Mouse (Mus musculus) midbrain, postnatal 0 days (tissue): Measurements from ENCODE around the gene Chn2. TPM values are rescaled to one million over a fixed set of nuclear protein-coding genes. Genes with fewer than 3 reads are reported as not detected.

ENCODE experiments used
- ATAC-seq: fragments of 200-750 bp; cut with Nextera tagmentation; 2 replicates; pipeline ENCODE4 v1.8.0; 2017; ENCODE audit warnings: moderate number of reproducible peaks, mild to moderate bottlenecking, moderate TSS enrichment, moderate library complexity; ENCODE audit not compliant: low FRiP score
- DNase-seq: peaks from one replicate; pipeline ENCODE4 v3.0.0-alpha.2; 2015; ENCODE audit warnings: low spot score
- H3K27ac ChIP-seq: fragments of 300-500 bp; sonication (generic); 2 replicates; pipeline ENCODE4 v1.5.1; 2014; ENCODE audit warnings: low read depth, mild to moderate bottlenecking, low read length, mixed read lengths
- H3K27me3 ChIP-seq: fragments of 300-500 bp; sonication (generic); 2 replicates; pipeline ENCODE4 v1.6.1; 2014; ENCODE audit warnings: low read length, control low read depth, mixed read lengths; ENCODE audit not compliant: insufficient read depth
- H3K36me3 ChIP-seq: fragments of 300-500 bp; sonication (generic); 2 replicates; pipeline ENCODE4 v1.6.1; 2014; ENCODE audit warnings: low read length, control low read depth, mixed read lengths; ENCODE audit not compliant: insufficient read depth
- H3K4me1 ChIP-seq: fragments of 300-500 bp; sonication (generic); 2 replicates; pipeline ENCODE4 v1.6.1; 2014; ENCODE audit warnings: mild to moderate bottlenecking, control low read depth, antibody characterized with exemption, low read length, mixed read lengths; ENCODE audit not compliant: insufficient read depth
- H3K4me2 ChIP-seq: fragments of 300-500 bp; sonication (generic); 2 replicates; pipeline ENCODE4 v1.6.1; 2014; ENCODE audit warnings: low read depth, mild to moderate bottlenecking, low read length, mixed read lengths; ENCODE audit not compliant: poor library complexity, severe bottlenecking
- H3K4me3 ChIP-seq: fragments of 300-500 bp; sonication (generic); 2 replicates; pipeline ENCODE4 v1.5.1; 2014; ENCODE audit warnings: low read depth, mild to moderate bottlenecking, low read length, moderate library complexity
- H3K9ac ChIP-seq: fragments of 300-500 bp; sonication (generic); replicated peaks from 2 replicates; pipeline ENCODE4 v1.6.1; 2014; ENCODE audit warnings: mild to moderate bottlenecking, low read length, moderate library complexity, mixed read lengths; ENCODE audit not compliant: poor library complexity, severe bottlenecking
- H3K9me3 ChIP-seq: fragments of 300-500 bp; sonication (generic); 2 replicates; pipeline ENCODE4 v1.6.1; 2016; ENCODE audit warnings: low read length, control low read depth
- CTCF ChIP-seq: IDR thresholded peaks from 2 replicates; pipeline ENCODE4 v1.5.1; 2016; ENCODE audit warnings: antibody characterized with exemption, mild to moderate bottlenecking
- WGBS: fragments of 180-500 bp; shearing (Covaris S2); extraction: QIAGEN DNeasy Blood & Tissue Kit; methylation state at CpG from one replicate; pipeline ENCODE4 v1.1.7; 2014; 5-methylcytosine and 5-hydroxymethylcytosine counted together
- polyA plus RNA-seq: library from polyadenylated mRNA; unstranded; fragments of >200 nt; fragmentation: Nextera tagmentation; extraction: Ambion mirVana; gene quantifications from 2 replicates; pipeline ENCODE4 v1.2.1, GENCODE M21; 2015
- total RNA-seq: library from RNA; depleted of rRNA; stranded (reverse); fragments of >200 nt; gene quantifications from 2 replicates; pipeline ENCODE4 v1.2.3, GENCODE M21; 2014

Chn2 gene
- total and polyA plus RNA-seq, 2 experiments from 2014 or later = 21.4 to 36.4 TPM

DNA sequence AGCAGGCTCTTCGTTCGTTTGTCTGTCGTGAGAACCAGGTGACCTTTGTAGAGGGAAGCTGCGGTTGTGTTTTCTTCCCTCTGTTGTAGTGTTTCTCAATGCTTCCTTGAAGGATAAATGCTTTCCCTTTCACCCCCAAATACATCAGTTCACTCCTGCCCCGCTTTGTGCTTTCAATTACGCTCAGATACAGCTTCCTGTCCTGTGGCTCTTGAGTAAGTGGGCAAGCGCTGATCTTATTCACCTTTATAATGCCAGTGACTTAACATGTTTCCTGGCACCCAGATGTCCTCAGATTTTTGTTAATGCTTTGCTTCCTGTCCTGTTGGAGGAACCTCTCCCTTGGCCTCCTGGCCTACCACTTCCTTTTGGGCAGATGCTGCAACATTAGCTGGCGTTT, 19.5 kb downstream of the Chn2 start:
- DNase-seq = no peak
- ATAC-seq = no peak
- no peak for TF ChIP-seq CTCF
- Histone ChIP-seq H3K4me3 (no peak overlapping the region), H3K36me3 (no peaks in the 10 kb centered on the region), H3K9me3 (no peaks in the 10 kb centered on the region), H3K9ac (no peak overlapping the region), H3K4me1 (0 out of 2 replicates have a peak, but pooled peaks cover 8% of the 10 kb centered on the region), H3K4me2 (no peak overlapping the region), H3K27ac (no peak overlapping the region), H3K27me3 (no peaks in the 10 kb centered on the region)
- 82% methylated on average over 8 of the region's 8 CpGs for WGBS

- no peak for DNase-seq
- Histone ChIP-seq H3K9me3 (no peaks in the 10 kb centered on the region), H3K27ac (no peak overlapping the region), H3K27me3 (no peaks in the 10 kb centered on the region), H3K4me3 (no peak overlapping the region), H3K36me3 (no peaks in the 10 kb centered on the region), H3K4me2 (no peak overlapping the region), H3K4me1 (0 out of 2 replicates have a peak, but pooled peaks cover 8% of the 10 kb centered on the region), H3K9ac (no peak overlapping the region)
- ATAC-seq = no peak
- WGBS = 92% methylated on average over 3 of the region's 3 CpGs
- TF ChIP-seq CTCF = no peak
Observed at GRCm38 (mm10) chr6:54060258-54060657, 20.9 kb downstream of the Chn2 start.

GRCm38 (mm10) chr6:54061375-54061774, 22.0 kb downstream of the Chn2 start:
- Histone ChIP-seq H3K27me3 (no peaks in the 10 kb centered on the region), H3K9ac (no peak overlapping the region), H3K36me3 (no peaks in the 10 kb centered on the region), H3K4me1 (0 out of 2 replicates have a peak, but pooled peaks cover 8% of the 10 kb centered on the region), H3K4me2 (no peak overlapping the region), H3K4me3 (no peak overlapping the region), H3K9me3 (no peaks in the 10 kb centered on the region), H3K27ac (no peak overlapping the region)
- no peak for ATAC-seq
- TF ChIP-seq CTCF = no peak
- no peak for DNase-seq
- 30% methylated on average over 9 of the region's 9 CpGs for WGBS

DNA sequence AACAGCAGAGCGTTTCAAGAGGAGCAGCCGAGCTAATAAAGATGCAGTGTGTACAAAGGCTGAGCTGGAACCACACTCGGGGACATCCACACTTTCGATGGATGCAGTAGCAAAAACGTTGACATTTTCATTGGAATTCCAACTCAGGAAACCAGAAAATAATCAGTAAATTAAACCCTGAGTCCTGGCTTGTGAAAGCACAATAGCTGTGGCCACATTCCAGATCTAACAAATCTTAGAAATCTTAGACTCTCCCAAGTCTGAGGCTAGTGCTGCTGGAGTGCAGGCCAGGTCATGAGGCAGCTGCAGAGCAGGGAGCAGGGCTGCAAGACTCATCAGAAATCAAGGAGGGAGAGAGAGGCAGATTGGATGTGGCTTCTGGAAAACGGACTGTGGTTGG, 24.5 kb downstream of the Chn2 start:
- H3K27ac ChIP-seq = no peak overlapping the region

GRCm38 (mm10) chr6:54067380-54067779, 28.0 kb downstream of the Chn2 start:
- H3K4me1 ChIP-seq = no peaks in the 10 kb centered on the region
- H3K36me3 ChIP-seq = no peaks in the 10 kb centered on the region
- ATAC-seq (no peak), DNase-seq (no peak)
- no peak overlapping the region for H3K27ac ChIP-seq
- no peak for TF ChIP-seq CTCF
- 69% methylated on average over 5 of the region's 5 CpGs for WGBS
- H3K27me3 ChIP-seq = no peaks in the 10 kb centered on the region
- no peak overlapping the region for H3K9ac ChIP-seq
- no peaks in the 10 kb centered on the region for H3K9me3 ChIP-seq
- H3K4me3 ChIP-seq = no peak overlapping the region
- H3K4me2 ChIP-seq = no peak overlapping the region

More for the DNA sequence above, 24.5 kb downstream of the Chn2 start:
- no peak overlapping the region for H3K4me3 ChIP-seq
- no peaks in the 10 kb centered on the region for H3K9me3 ChIP-seq
- H3K4me2 ChIP-seq = no peak overlapping the region
- no peaks in the 10 kb centered on the region for H3K36me3 ChIP-seq
- no peak overlapping the region for H3K9ac ChIP-seq
- no peak for TF ChIP-seq CTCF
- ATAC-seq (no peak), DNase-seq (no peak)
- 70% methylated on average over 6 of the region's 6 CpGs for WGBS
- no peaks in the 10 kb centered on the region for H3K27me3 ChIP-seq
- H3K4me1 ChIP-seq = 0 out of 2 replicates have a peak, but pooled peaks cover 3% of the 10 kb centered on the region

GRCm38 (mm10) chr6:54068882-54069281, 29.5 kb downstream of the Chn2 start:
- Histone ChIP-seq H3K36me3 (no peaks in the 10 kb centered on the region), H3K9ac (no peak overlapping the region), H3K9me3 (no peaks in the 10 kb centered on the region), H3K4me2 (no peak overlapping the region), H3K27ac (no peak overlapping the region), H3K27me3 (no peaks in the 10 kb centered on the region), H3K4me3 (no peak overlapping the region), H3K4me1 (no peaks in the 10 kb centered on the region)
- no peak for TF ChIP-seq CTCF
- no peak for ATAC-seq
- DNase-seq = no peak
- WGBS = 64% methylated on average over 5 of the region's 5 CpGs
